Mouse (Mus musculus): ENCODE results near the gene Ier3.

The Ier3 gene

DNA sequence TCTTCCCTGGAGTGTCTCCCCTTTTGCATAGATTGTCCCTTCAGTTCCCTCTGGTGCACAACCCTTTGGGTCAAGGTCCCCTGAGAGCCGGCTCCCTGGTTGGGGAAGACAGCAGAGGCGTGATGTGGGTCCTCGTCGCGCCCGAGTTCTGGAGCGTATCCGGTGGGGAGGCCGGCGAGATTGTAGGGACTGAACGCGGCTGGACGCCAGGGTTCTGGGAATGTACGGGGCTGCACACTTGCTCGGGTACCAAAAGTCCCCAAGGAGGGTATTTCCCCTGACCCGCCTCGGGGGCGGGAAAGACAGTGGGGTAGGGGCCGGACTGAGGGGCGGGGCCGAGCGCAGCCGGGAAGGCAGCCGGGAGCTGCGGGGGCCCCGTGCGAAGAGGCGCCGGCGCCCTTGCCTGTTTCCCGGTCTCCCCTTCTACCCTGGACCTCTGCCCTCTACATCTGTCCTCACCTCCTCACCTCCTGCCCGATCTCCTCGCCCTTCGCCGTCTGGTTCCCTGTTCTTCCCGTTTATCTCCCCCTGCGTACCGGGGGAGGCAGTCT lies 44.9 kb downstream of the Ier3 start:
- in situ Hi-C loops (cut with MboI), result no loop called here

DNA sequence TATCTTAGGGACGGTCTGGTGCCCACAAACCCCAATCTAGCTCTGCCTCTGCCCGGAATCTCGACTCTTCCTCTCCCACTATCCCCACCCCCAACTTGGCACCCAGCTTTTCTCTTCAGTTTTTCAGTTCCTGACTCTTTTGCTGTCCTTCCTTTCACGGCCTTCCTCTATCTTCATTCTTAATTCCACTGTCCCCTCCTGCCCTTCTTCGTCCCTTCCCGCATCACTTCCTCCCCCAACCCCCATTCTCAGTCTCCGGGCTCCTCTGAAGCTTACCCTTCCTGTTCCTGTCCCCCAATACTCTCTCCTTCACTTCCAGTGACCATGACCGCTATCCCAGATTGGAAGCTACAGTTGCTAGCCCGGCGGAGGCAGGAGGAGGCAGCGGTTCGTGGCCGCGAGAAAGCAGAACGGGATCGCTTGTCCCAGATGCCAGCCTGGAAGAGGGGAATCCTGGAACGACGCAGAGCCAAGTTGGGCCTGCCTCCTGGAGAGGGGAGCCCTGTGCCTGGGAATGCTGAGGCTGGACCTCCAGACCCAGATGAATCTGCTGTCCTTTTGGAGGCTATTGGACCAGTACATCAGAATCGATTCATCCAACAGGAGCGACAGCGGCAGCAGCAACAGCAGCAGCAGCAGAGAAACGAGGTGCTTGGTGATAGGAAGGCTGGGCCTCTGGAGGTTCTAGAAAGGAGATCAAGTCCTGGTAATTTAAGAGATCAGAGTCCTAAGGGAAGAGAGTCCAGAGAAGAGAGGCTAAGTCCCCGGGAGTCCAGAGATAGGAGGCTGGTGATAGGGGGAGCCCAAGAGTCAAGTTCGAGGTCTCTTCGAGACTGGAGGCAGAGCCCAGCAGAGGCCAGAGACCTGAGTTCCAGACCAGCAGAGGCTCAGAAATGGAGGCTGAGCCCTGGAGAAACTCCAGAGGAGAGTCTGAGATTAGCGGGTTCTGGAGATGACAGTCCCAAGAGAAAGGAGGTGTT lies 45.7 kb downstream of the Ier3 start:
- in situ Hi-C loops (cut with MboI), result no loop called here

DNA sequence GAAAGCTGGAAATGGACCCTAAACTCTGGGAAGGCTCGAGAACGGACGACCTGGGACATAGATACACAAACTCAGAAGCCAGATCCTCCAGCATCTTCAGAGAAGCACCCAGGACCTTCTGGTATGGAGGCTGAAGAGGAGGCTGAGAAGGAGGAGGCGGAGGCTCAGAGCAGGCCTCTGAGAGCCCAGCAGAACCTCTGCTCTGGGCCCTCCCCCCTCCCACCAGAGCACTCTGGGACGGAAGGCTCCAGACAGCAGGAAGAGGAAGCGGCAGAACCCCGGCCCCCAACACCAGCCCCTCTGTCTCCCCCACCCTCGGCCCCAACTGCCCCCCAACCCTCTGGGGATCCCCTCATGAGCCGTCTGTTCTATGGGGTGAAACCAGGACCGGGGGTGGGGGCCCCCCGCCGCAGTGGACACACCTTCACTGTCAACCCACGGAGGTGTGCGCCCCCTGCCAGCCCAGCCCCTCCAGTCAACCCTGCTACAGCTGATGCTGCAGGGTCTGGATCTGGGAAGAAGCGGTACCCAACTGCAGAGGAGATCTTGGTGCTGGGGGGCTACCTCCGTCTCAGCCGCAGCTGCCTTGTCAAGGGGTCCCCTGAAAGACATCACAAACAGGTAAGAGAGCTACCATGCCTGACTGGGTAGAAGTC lies 46.8 kb downstream of the Ier3 start:
- in situ Hi-C loops (cut with MboI), result no loop called here

DNA sequence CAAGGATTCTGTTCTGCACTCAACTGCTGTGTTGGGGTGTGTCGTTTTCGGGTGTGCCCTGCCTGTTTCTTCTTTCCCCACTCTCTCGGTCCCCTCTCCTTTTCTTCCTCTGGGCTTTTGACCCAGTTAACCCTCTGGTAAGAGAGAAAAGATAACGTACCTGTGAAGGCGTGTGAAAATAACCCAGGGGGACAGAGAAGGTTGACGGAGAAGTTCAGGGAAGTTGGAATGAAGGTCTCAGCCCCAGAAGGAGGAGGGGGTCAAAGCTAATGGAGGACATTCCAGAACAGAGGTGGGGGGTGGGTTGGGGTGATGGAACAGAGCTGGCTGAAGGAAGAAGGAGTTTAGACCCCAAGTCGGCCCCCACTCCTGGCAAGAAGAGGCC lies 47.5 kb downstream of the Ier3 start:
- in situ Hi-C loops (cut with MboI), result no loop called here

DNA sequence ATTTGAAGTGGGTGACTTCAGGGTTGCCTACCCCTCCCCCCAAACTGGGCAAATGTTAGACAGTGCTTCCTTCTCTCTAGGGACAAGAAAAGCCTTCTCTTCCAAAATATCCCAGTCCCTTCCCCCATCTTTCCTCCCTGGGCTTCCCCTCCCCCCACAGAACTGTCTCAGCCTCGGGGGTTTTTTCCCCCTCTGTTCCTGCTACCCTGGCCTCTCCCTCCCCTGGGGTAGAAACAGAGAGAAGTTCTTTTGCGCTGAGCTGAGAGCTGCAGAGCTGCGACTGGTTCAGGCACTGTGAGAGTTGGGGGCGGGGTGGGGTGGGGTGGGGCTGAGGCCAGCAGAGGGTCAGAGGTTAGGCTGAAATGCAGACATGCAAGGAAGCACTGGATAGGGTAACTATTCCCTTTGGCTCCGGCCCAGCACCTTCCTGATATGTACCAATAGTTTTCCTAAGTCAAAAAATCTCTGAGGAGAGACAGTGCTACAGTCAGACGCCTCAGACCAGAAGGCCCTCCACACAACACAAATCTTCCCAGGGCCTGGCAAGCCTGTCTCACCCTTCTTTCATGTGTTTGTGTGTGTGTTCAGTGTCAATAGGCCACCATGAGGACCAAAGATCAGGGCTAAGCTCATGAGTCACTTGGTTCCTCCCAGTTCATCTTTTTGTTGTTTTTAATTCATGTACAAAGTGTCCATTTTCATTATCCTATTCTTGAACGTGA lies 48.0 kb downstream of the Ier3 start:
- in situ Hi-C loops (cut with MboI), result loop anchor here (5.0 kb wide), 1 partner anchor 32 kb away; the partner anchor contains the start of gene Tubb5

DNA sequence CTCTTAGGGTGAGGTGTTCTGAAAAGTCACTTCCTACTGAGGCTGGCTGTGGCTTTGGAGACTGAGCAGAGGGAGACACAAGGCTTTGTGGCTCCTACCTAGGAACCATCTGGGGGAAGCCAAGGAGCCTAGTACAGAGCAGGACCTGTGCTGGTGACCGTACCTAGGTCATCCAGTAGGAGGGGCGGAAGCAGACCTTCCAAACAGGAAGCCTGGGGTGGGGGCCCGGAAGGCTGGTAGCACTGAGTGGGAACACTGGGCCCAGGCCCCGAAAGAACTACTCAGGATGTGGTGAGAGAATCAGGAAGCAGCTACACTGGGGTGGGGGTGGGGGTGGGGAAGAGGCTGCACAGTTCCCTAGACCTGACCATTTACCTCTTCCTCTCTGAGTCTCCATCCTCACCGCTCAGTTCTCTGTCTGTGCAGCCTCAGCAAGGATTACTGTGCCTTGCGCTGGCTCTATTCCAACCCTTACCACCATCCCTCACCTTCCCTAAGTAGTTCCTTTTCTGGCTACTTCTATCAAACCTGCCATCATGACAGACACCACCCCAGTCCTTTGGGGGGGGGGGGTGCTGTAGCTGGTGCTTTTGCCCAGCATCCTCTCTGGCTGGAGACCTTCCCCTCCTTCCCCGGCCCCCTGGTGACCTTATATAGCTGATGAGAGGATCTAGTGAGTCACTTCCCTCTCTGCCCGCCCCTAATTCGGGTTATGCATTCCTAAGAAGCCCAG lies 48.8 kb downstream of the Ier3 start:
- in situ Hi-C loops (cut with MboI), result loop anchor here (5.0 kb wide), 1 partner anchor 33 kb away; the partner anchor contains the start of gene Tubb5

DNA sequence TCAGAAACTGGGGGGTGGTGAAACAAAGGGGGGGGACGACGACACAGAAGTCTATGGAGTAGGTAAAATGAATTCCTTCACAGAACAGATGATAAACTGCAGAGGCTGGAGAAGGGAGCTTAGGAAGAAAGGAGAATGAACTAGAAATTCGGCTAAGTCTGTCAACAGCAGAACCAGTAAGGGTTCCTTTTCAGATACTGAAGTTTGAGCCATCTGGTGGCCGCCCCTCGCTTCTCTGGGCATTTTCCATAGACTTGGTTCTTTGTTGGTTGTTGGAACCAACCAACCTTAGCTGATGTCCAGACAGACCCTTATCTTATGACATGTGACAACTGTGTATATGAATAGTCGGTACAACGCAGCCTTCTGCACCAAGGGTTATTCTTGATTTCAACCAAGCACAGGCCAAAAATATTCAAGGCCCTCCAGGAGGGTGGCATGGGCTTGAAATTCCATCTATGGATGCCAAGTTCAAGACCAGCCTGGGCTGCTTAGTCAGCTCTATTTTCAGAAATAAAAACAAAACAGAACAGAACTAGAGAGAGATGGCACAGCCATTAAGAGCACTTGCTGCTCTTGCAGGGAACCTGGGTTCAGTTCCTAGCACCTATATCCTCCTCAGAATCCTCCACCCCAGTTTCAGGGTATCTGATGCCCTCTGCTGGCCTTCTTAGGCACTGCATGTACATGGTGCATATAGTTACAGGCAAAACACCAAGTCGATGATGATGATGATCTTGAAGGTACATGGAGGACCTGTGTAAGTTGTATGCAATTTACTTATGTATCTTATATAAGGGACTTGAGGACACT lies 49.6 kb downstream of the Ier3 start:
- in situ Hi-C loops (cut with MboI), result loop anchor here (5.0 kb wide), 1 partner anchor 34 kb away; the partner anchor contains the start of gene Tubb5
